Mouse (Mus musculus) E14TG2a.4 (cell line): Measurements from ENCODE around the gene Itga6.

Experiments
- CTCF ChIP-seq: conservative IDR thresholded peaks from 2 replicates; pipeline ENCODE4 v1.5.1; 2014; ENCODE audit warnings: low read length
- NANOG ChIP-seq: IDR thresholded peaks from 2 replicates; pipeline ENCODE4 v1.6.1; 2014; ENCODE audit warnings: borderline replicate concordance, low read length, mixed read lengths
- POU5F1 ChIP-seq: IDR thresholded peaks from 2 replicates; pipeline ENCODE4 v1.6.1; 2014; ENCODE audit warnings: low read length, borderline replicate concordance

- TF ChIP-seq CTCF (no peak), POU5F1 (no peak), NANOG (no peak)
Observed at GRCm38 (mm10) chr2:71872141-71872540, 126.7 kb downstream of the Itga6 start.
